ENCODE assay signal across 10 mouse cellular contexts in genomic region chr4:137941131-137941844, GRCm38 (mm10). TPM values are rescaled to one million over a fixed set of nuclear protein-coding genes. Genes with fewer than 3 reads are reported as not detected.
A peak's percentile ranks its signal among the peaks of the same experiment; 100 is the strongest.
DNase-seq lines count a peak whose midpoint lies in the region; ATAC-seq and TF ChIP-seq lines count a peak whose summit lies in the region.
"Had no signal": no experiment of that assay in that cellular context is flagged by ENCODE, and none has a peak within 500 bp of the region (broad histone marks: within the 10 kb centered on the region; RNA-seq: fewer than 3 reads in every experiment).

No protein-coding gene starts in this region.

- TF ChIP-seq POLR2A in cortical plate, adult 2 months (IDR thresholded peaks at IDR 0.05; ENCODE audit: extremely low read depth, insufficient read depth, low read length) = no peak

- H3K9me3 ChIP-seq in hindbrain, embryonic 12.5 days (replicated peaks) = 0 out of 2 replicates have a peak, but pooled peaks cover 3% of the 10 kb centered on the region
- no peaks in the 10 kb centered on the region for H3K9me3 ChIP-seq in hindbrain, embryonic 16.5 days (ENCODE audit: control insufficient read depth, low read length)
- H3K9me3 ChIP-seq in lung, embryonic 16.5 days (ENCODE audit: control insufficient read depth, low read length) = no peaks in the 10 kb centered on the region
- no peaks in the 10 kb centered on the region; the same call in 1 of the 2 replicates for H3K9me3 ChIP-seq in stomach, embryonic 14.5 days (ENCODE audit: control insufficient read depth, low read depth, low read length)
- H3K9me3 ChIP-seq: megakaryocyte, embryonic 14.5 days had no signal

- ATAC-seq in hindbrain, embryonic 12.5 days (ENCODE audit: low FRiP score) = no peak
- ATAC-seq in hindbrain, embryonic 16.5 days = no peak
- ATAC-seq in lung, embryonic 16.5 days (ENCODE audit: low read depth) = peak; percentile 8; the same call in 1 of the 2 replicates
- ATAC-seq in stomach, embryonic 14.5 days (ENCODE audit: insufficient number of reproducible peaks, insufficient read depth, low FRiP score, low read depth) = peak; percentile 17; the same call in 1 of the 2 replicates
- ATAC-seq in activated CD4-positive, CD25-positive, alpha-beta regulatory T cell, adult 4 months = no peak

- H3K27ac ChIP-seq in hindbrain, embryonic 12.5 days = no peak overlapping the region; the same call in 1 of the 2 replicates
- no peak overlapping the region for H3K27ac ChIP-seq in hindbrain, embryonic 16.5 days (ENCODE audit: low read depth, low read length)
- peak overlapping the region; percentile 67; the same call in 1 of the 2 replicates for H3K27ac ChIP-seq in lung, embryonic 16.5 days (ENCODE audit: low read length)
- H3K27ac ChIP-seq in cortical plate, adult 2 months (ENCODE audit: insufficient read depth, low read length) = peak overlapping the region; percentile 79; the same call in 1 of the 2 replicates
- no peak overlapping the region for H3K27ac ChIP-seq in stomach, embryonic 14.5 days (ENCODE audit: low read length)

- H3K36me3 ChIP-seq in hindbrain, embryonic 12.5 days = peaks cover 43% of the 10 kb centered on the region
- peaks cover 15% of the 10 kb centered on the region for H3K36me3 ChIP-seq in hindbrain, embryonic 16.5 days (ENCODE audit: control insufficient read depth, insufficient read depth, low read length)
- H3K36me3 ChIP-seq in lung, embryonic 16.5 days (ENCODE audit: control insufficient read depth, insufficient read depth, low read length) = peaks cover 18% of the 10 kb centered on the region; the same call in 1 of the 2 replicates
- H3K36me3 ChIP-seq in stomach, embryonic 14.5 days (ENCODE audit: control insufficient read depth, insufficient read depth, low read length) = peaks cover 60% of the 10 kb centered on the region

- H3K4me2 ChIP-seq in hindbrain, embryonic 12.5 days (replicated peaks) = no peak overlapping the region
- H3K4me2 ChIP-seq in hindbrain, embryonic 16.5 days (ENCODE audit: low read length) = no peak overlapping the region
- no peak overlapping the region for H3K4me2 ChIP-seq in lung, embryonic 16.5 days (ENCODE audit: low read depth, low read length)
- no peak overlapping the region for H3K4me2 ChIP-seq in stomach, embryonic 14.5 days (replicated peaks; ENCODE audit: low read depth, low read length)

- H3K27me3 ChIP-seq in hindbrain, embryonic 12.5 days = no peaks in the 10 kb centered on the region
- no peaks in the 10 kb centered on the region for H3K27me3 ChIP-seq in hindbrain, embryonic 16.5 days (replicated peaks; ENCODE audit: control insufficient read depth, insufficient read depth, low read length)
- no peaks in the 10 kb centered on the region; the same call in 1 of the 2 replicates for H3K27me3 ChIP-seq in lung, embryonic 16.5 days (ENCODE audit: control insufficient read depth, insufficient read depth, low read depth, low read length)
- H3K27me3 ChIP-seq in stomach, embryonic 14.5 days (ENCODE audit: control insufficient read depth, insufficient read depth, low read length) = no peaks in the 10 kb centered on the region

- peaks cover 28% of the 10 kb centered on the region for H3K4me1 ChIP-seq in hindbrain, embryonic 12.5 days
- H3K4me1 ChIP-seq in hindbrain, embryonic 16.5 days (ENCODE audit: control insufficient read depth, insufficient read depth, low read depth, low read length) = peaks cover 21% of the 10 kb centered on the region
- H3K4me1 ChIP-seq in lung, embryonic 16.5 days (replicated peaks; ENCODE audit: control insufficient read depth, insufficient read depth, low read length) = 0 out of 2 replicates have a peak, but pooled peaks cover 5% of the 10 kb centered on the region
- H3K4me1 ChIP-seq in cortical plate, adult 2 months (ENCODE audit: control insufficient read depth, insufficient read depth, low read length) = peaks cover 10% of the 10 kb centered on the region
- no peaks in the 10 kb centered on the region for H3K4me1 ChIP-seq in stomach, embryonic 14.5 days (ENCODE audit: control insufficient read depth, insufficient read depth, low read length)
- H3K4me1 ChIP-seq: megakaryocyte, embryonic 14.5 days had no signal

- TF ChIP-seq CTCF in cortical plate, adult 2 months (IDR thresholded peaks at IDR 0.05; ENCODE audit: extremely low read depth, insufficient read depth, low read length) = no peak

- no peak overlapping the region for H3K4me3 ChIP-seq in hindbrain, embryonic 12.5 days
- H3K4me3 ChIP-seq in hindbrain, embryonic 16.5 days (ENCODE audit: low read length) = no peak overlapping the region
- no peak overlapping the region for H3K4me3 ChIP-seq in lung, embryonic 16.5 days (ENCODE audit: low read length)
- H3K4me3 ChIP-seq in cortical plate, adult 2 months (ENCODE audit: insufficient read depth, low read length) = no peak overlapping the region
- no peak overlapping the region for H3K4me3 ChIP-seq in stomach, embryonic 14.5 days (ENCODE audit: low read depth, low read length)
- H3K4me3 ChIP-seq: megakaryocyte, embryonic 14.5 days had no signal

- no peak for DNase-seq in lung, postnatal 10 days
- DNase-seq: kidney, adult 11 months; thymus, postnatal 25 days had no signal

- WGBS in hindbrain, embryonic 12.5 days = 92% methylated on average over 12 of the region's 12 CpGs
- WGBS in hindbrain, embryonic 16.5 days = 92% methylated on average over 12 of the region's 12 CpGs
- WGBS in lung, embryonic 16.5 days = 84% methylated on average over 12 of the region's 12 CpGs
- 90% methylated on average over 12 of the region's 12 CpGs for WGBS in stomach, embryonic 14.5 days

- 0 out of 2 replicates have a peak overlapping the region, but pooled peaks have one; percentile 15 for H3K9ac ChIP-seq in hindbrain, embryonic 12.5 days
- no peak overlapping the region for H3K9ac ChIP-seq in hindbrain, embryonic 16.5 days (ENCODE audit: low read depth, low read length)
- no peak overlapping the region for H3K9ac ChIP-seq in lung, embryonic 16.5 days (ENCODE audit: low read length)
- no peak overlapping the region for H3K9ac ChIP-seq in stomach, embryonic 14.5 days (replicated peaks; ENCODE audit: low read depth, low read length)

RNA-seq across cellular contexts. Expression of gene Eif4g3, which starts 51.5 kb away (rescaled TPM):
- 61.6 and 61.7 TPM in 2 replicates for polyA plus RNA-seq in hindbrain, embryonic 12.5 days (2016; fragmentation: Nextera tagmentation; extraction: Ambion mirVana)
- 43.2 and 46.0 TPM in 2 replicates for polyA plus RNA-seq in hindbrain, embryonic 16.5 days (2015; fragmentation: Nextera tagmentation; extraction: Ambion mirVana)
- 23.8 and 24.8 TPM in 2 replicates for polyA plus RNA-seq in lung, embryonic 16.5 days (2015; fragmentation: Nextera tagmentation; extraction: Ambion mirVana)
- 148 and 164 TPM in 2 replicates for polyA plus RNA-seq in cortical plate, adult 2 months (2012; rRNA removed)
- polyA plus RNA-seq in stomach, embryonic 14.5 days (2014; fragmentation: Nextera tagmentation; extraction: Ambion mirVana) = 43.1 and 43.3 TPM in 2 replicates
- 10 to 100 TPM; 35.4 to 42.5 TPM for polyA plus RNA-seq in activated CD4-positive, CD25-positive, alpha-beta regulatory T cell, adult 4 months (2017; shearing (Covaris generic))

Comparison
In these comparisons a context has a peak if more than half of its experiments do, and no peak if none do; other contexts are left out.
1. ATAC-seq: peak in lung, embryonic 16.5 days (single experiment) and stomach, embryonic 14.5 days (single experiment); none in hindbrain, embryonic 12.5 days (single experiment), hindbrain, embryonic 16.5 days (single experiment) and activated CD4-positive, CD25-positive, alpha-beta regulatory T cell, adult 4 months (single experiment).
2. H3K27ac ChIP-seq: peak in lung, embryonic 16.5 days (single experiment) and cortical plate, adult 2 months (single experiment); none in hindbrain, embryonic 12.5 days (single experiment), hindbrain, embryonic 16.5 days (single experiment) and stomach, embryonic 14.5 days (single experiment).